Mouse (Mus musculus) C2C12 (cell line): ENCODE results near the gene Adgrd1.

Experiments used
- CEBPB ChIP-seq: IDR thresholded peaks from one replicate; pipeline ENCODE4 v1.6.1; 2011; ENCODE audit warnings: low read depth, mild to moderate bottlenecking, control low read depth, moderate library complexity
- MYOG ChIP-seq: IDR thresholded peaks from one replicate; pipeline ENCODE4 v1.6.1; 2011; ENCODE audit not compliant: control insufficient read depth, insufficient read length; ENCODE audit errors: extremely low read depth
- USF1 ChIP-seq: IDR thresholded peaks from one replicate; pipeline ENCODE4 v1.6.1; 2011; ENCODE audit warnings: low read depth, mild to moderate bottlenecking, control low read depth, moderate library complexity

GRCm38 (mm10) chr5:129219178-129219760, 122.7 kb downstream of the Adgrd1 start:
- TF ChIP-seq MYOG (no peak), USF1 (no peak), CEBPB (no peak)
